In genomic region chr16:94898832-94899231, GRCm38 (mm10) we compare ENCODE assay signal across 15 mouse cellular contexts.
"Had no signal": no experiment of that assay in that cellular context is flagged by ENCODE, and none has a peak within 500 bp of the region (broad histone marks: within the 10 kb centered on the region; RNA-seq: fewer than 3 reads in every experiment).

No protein-coding gene starts in this region.

- H3K4me3 ChIP-seq: kidney, embryonic 15.5 days; limb, embryonic 13.5 days; midbrain, embryonic 10.5 days; midbrain, embryonic 15.5 days; neural tube, embryonic 12.5 days had no signal

- DNase-seq: kidney, adult 2 months; kidney, postnatal 14 days; left cerebral cortex, postnatal 4 days; lung, adult 18-20 months; lung, postnatal 4 days; retina, postnatal 1 day; thymus, postnatal 4 days had no signal

- H3K36me3 ChIP-seq: kidney, embryonic 15.5 days; limb, embryonic 13.5 days; midbrain, embryonic 10.5 days; midbrain, embryonic 15.5 days; neural tube, embryonic 12.5 days had no signal

- H3K4me1 ChIP-seq: kidney, embryonic 15.5 days; limb, embryonic 13.5 days; midbrain, embryonic 15.5 days; neural tube, embryonic 12.5 days had no signal

- H3K9me3 ChIP-seq: kidney, embryonic 15.5 days; limb, embryonic 13.5 days; midbrain, embryonic 10.5 days; midbrain, embryonic 15.5 days; neural tube, embryonic 12.5 days had no signal

- H3K27ac ChIP-seq: kidney, embryonic 15.5 days; limb, embryonic 13.5 days; liver, embryonic 14.5 days; midbrain, embryonic 10.5 days; midbrain, embryonic 15.5 days; neural tube, embryonic 12.5 days; stomach, postnatal 0 days had no signal

- ATAC-seq: intestine, embryonic 16.5 days; midbrain, embryonic 15.5 days had no signal

- H3K9ac ChIP-seq: kidney, embryonic 15.5 days; limb, embryonic 13.5 days; liver, embryonic 14.5 days; midbrain, embryonic 15.5 days; neural tube, embryonic 12.5 days had no signal

- H3K27me3 ChIP-seq: kidney, embryonic 15.5 days; limb, embryonic 13.5 days; midbrain, embryonic 15.5 days; neural tube, embryonic 12.5 days had no signal

- H3K4me2 ChIP-seq: kidney, embryonic 15.5 days; limb, embryonic 13.5 days; midbrain, embryonic 15.5 days; neural tube, embryonic 12.5 days had no signal
